Mouse (Mus musculus): ENCODE measurements around the gene Slc17a1. TPM values are rescaled to one million over a fixed set of nuclear protein-coding genes. Genes with fewer than 3 reads are reported as not detected.

Gene Slc17a1
- polyA plus RNA-seq, 1 experiment from 2014 or later: 0.05 TPM

- Histone ChIP-seq H3K9ac (no peak overlapping the region), H3K9me3 (replicated peaks) (no peaks in the 10 kb centered on the region), H3K27ac (no peak overlapping the region), H3K27me3 (no peaks in the 10 kb centered on the region), H3K4me3 (replicated peaks) (no peak overlapping the region), H3K36me3 (no peaks in the 10 kb centered on the region), H3K4me2 (no peak overlapping the region), H3K4me1 (replicated peaks) (peaks cover 7% of the 10 kb centered on the region)
- peak; percentile 51 for ATAC-seq (ENCODE audit: low read depth)
- WGBS (ENCODE audit: insufficient replicate concordance): 27% methylated on average over 3 of the region's 3 CpGs
- DNase-seq: no peak
Observed at GRCm38 (mm10) chr13:23928637-23929036, 61.1 kb downstream of the Slc17a1 start.

- DNase-seq (no peak), ATAC-seq (ENCODE audit: low read depth) (no peak)
- 75% methylated on average over 9 of the region's 9 CpGs for WGBS (ENCODE audit: insufficient replicate concordance)
- Histone ChIP-seq H3K36me3 (no peaks in the 10 kb centered on the region), H3K27me3 (no peaks in the 10 kb centered on the region), H3K9ac (no peak overlapping the region), H3K9me3 (replicated peaks) (no peaks in the 10 kb centered on the region), H3K4me2 (no peak overlapping the region), H3K4me3 (replicated peaks) (no peak overlapping the region), H3K4me1 (replicated peaks) (peaks cover 7% of the 10 kb centered on the region), H3K27ac (no peak overlapping the region)
Observed at GRCm38 (mm10) chr13:23930461-23930860, 62.9 kb downstream of the Slc17a1 start.

- Histone ChIP-seq H3K4me1 (replicated peaks) (peaks cover 7% of the 10 kb centered on the region), H3K36me3 (no peaks in the 10 kb centered on the region), H3K27me3 (no peaks in the 10 kb centered on the region), H3K27ac (no peak overlapping the region), H3K4me3 (replicated peaks) (no peak overlapping the region), H3K4me2 (no peak overlapping the region), H3K9me3 (replicated peaks) (no peaks in the 10 kb centered on the region), H3K9ac (no peak overlapping the region)
- no peak for ATAC-seq (ENCODE audit: low read depth)
- 69% methylated on average over 11 of the region's 11 CpGs for WGBS (ENCODE audit: insufficient replicate concordance)
- DNase-seq: no peak
Observed at GRCm38 (mm10) chr13:23930904-23931303, 63.4 kb downstream of the Slc17a1 start.

GRCm38 (mm10) chr13:23933421-23934210 is 66.1 kb downstream of the Slc17a1 start, which contains the start of gene Hist1h2ba:
Gene Hist1h2ba (minus strand): TSS chr13:23934156.
- H3K4me1 ChIP-seq (replicated peaks): no peaks in the 10 kb centered on the region
- no peak within 1 kb of the TSS for H3K4me3 ChIP-seq (replicated peaks)
- no peak within 1 kb of the TSS for H3K9ac ChIP-seq
- H3K27ac ChIP-seq: no peak within 1 kb of the TSS
- ATAC-seq (ENCODE audit: low read depth) (no peak), DNase-seq (no peak)
- no peaks in the 10 kb centered on the region for H3K36me3 ChIP-seq
- WGBS (ENCODE audit: insufficient replicate concordance): 82% methylated on average over 39 of the region's 39 CpGs
- H3K27me3 ChIP-seq: no peaks in the 10 kb centered on the region
- no peaks in the 10 kb centered on the region for H3K9me3 ChIP-seq (replicated peaks)
- no peak within 1 kb of the TSS for H3K4me2 ChIP-seq

GRCm38 (mm10) chr13:23934211-23934520 is 66.6 kb downstream of the Slc17a1 start, which contains the start of gene Hist1h2aa:
Gene Hist1h2aa (plus strand): TSS chr13:23934462.
- WGBS (ENCODE audit: insufficient replicate concordance): 85% methylated on average over 10 of the region's 10 CpGs
- no peak within 1 kb of the TSS for H3K4me3 ChIP-seq (replicated peaks)
- H3K27me3 ChIP-seq: no peaks in the 10 kb centered on the region
- DNase-seq (no peak), ATAC-seq (ENCODE audit: low read depth) (no peak)
- H3K9me3 ChIP-seq (replicated peaks): no peaks in the 10 kb centered on the region
- H3K4me2 ChIP-seq: no peak within 1 kb of the TSS
- no peaks in the 10 kb centered on the region for H3K36me3 ChIP-seq
- no peaks in the 10 kb centered on the region for H3K4me1 ChIP-seq (replicated peaks)
- no peak within 1 kb of the TSS for H3K9ac ChIP-seq
- H3K27ac ChIP-seq: no peak within 1 kb of the TSS

- no peaks in the 10 kb centered on the region for H3K9me3 ChIP-seq (replicated peaks)
- H3K4me1 ChIP-seq (replicated peaks): no peaks in the 10 kb centered on the region
- DNase-seq (no peak), ATAC-seq (ENCODE audit: low read depth) (no peak)
- H3K36me3 ChIP-seq: no peaks in the 10 kb centered on the region
- WGBS (ENCODE audit: insufficient replicate concordance): 65% methylated on average over 1 of the region's 1 CpGs
- H3K9ac ChIP-seq: no peak overlapping the region
- H3K4me2 ChIP-seq: no peak overlapping the region
- no peak overlapping the region for H3K27ac ChIP-seq
- H3K27me3 ChIP-seq: no peaks in the 10 kb centered on the region
- H3K4me3 ChIP-seq (replicated peaks): no peak overlapping the region
Observed at GRCm38 (mm10) chr13:23938699-23939098, 71.1 kb downstream of the Slc17a1 start.

- Histone ChIP-seq H3K27me3 (no peaks in the 10 kb centered on the region), H3K4me2 (no peak overlapping the region), H3K4me3 (replicated peaks) (no peak overlapping the region), H3K4me1 (replicated peaks) (no peaks in the 10 kb centered on the region), H3K9me3 (replicated peaks) (no peaks in the 10 kb centered on the region), H3K9ac (no peak overlapping the region), H3K36me3 (no peaks in the 10 kb centered on the region), H3K27ac (no peak overlapping the region)
- ATAC-seq (ENCODE audit: low read depth): no peak
- 58% methylated on average over 6 of the region's 6 CpGs for WGBS (ENCODE audit: insufficient replicate concordance)
- no peak for DNase-seq
Observed at GRCm38 (mm10) chr13:23940291-23940690, 72.7 kb downstream of the Slc17a1 start.

GRCm38 (mm10) chr13:23942861-23943260 is 75.3 kb downstream of the Slc17a1 start:
- H3K4me2 ChIP-seq: no peak overlapping the region
- no peaks in the 10 kb centered on the region for H3K27me3 ChIP-seq
- no peaks in the 10 kb centered on the region for H3K9me3 ChIP-seq (replicated peaks)
- H3K4me3 ChIP-seq (replicated peaks): no peak overlapping the region
- H3K9ac ChIP-seq: no peak overlapping the region
- DNase-seq: no peak
- no peak for ATAC-seq (ENCODE audit: low read depth)
- WGBS (ENCODE audit: insufficient replicate concordance): 41% methylated on average over 2 of the region's 2 CpGs
- no peak overlapping the region for H3K27ac ChIP-seq
- H3K36me3 ChIP-seq: no peaks in the 10 kb centered on the region
- H3K4me1 ChIP-seq (replicated peaks): no peaks in the 10 kb centered on the region

Small RNAs within 50 kb of the gene (microRNA-seq; reads per million reads assigned to microRNA genes)
- gene Gm44344: not detected

Other genes starting within 250 kb of the Slc17a1 start
- 1.3 and 2.0 TPM in 2 replicates for gene Hist1h2be, start 246.6 kb upstream of the Slc17a1 start, polyA plus RNA-seq (2015; fragmentation: Nextera tagmentation; extraction: Ambion mirVana)
- 24.3 and 26.2 TPM in 2 replicates for gene Hist1h1e, start 245.2 kb upstream of the Slc17a1 start, polyA plus RNA-seq (2015; fragmentation: Nextera tagmentation; extraction: Ambion mirVana)
- gene Hist1h2ac, start 183.8 kb upstream of the Slc17a1 start, polyA plus RNA-seq (2015; fragmentation: Nextera tagmentation; extraction: Ambion mirVana): 0.89 and 1.0 TPM in 2 replicates
- 81.2 and 88.9 TPM in 2 replicates for gene Hist1h2bc, start 183.6 kb upstream of the Slc17a1 start, polyA plus RNA-seq (2015; fragmentation: Nextera tagmentation; extraction: Ambion mirVana)
- gene Hist1h1t, start 171.9 kb upstream of the Slc17a1 start, polyA plus RNA-seq (2015; fragmentation: Nextera tagmentation; extraction: Ambion mirVana): not detected in 2 replicates
- 5.4 and 8.6 TPM in 2 replicates for gene Hist1h4c, start 169.3 kb upstream of the Slc17a1 start, polyA plus RNA-seq (2015; fragmentation: Nextera tagmentation; extraction: Ambion mirVana)
- 6.6 and 8.8 TPM in 2 replicates for gene Hfe, start 156.9 kb upstream of the Slc17a1 start, polyA plus RNA-seq (2015; fragmentation: Nextera tagmentation; extraction: Ambion mirVana)
- 60.3 and 72.2 TPM in 2 replicates for gene Hist1h1c, start 128.9 kb upstream of the Slc17a1 start, polyA plus RNA-seq (2015; fragmentation: Nextera tagmentation; extraction: Ambion mirVana)
- gene Hist1h3c, start 122.1 kb upstream of the Slc17a1 start, polyA plus RNA-seq (2015; fragmentation: Nextera tagmentation; extraction: Ambion mirVana): 5.2 and 5.9 TPM in 2 replicates
- 3.9 and 5.6 TPM in 2 replicates for gene Hist1h2bb, start 121.0 kb upstream of the Slc17a1 start, polyA plus RNA-seq (2015; fragmentation: Nextera tagmentation; extraction: Ambion mirVana)
- 54.0 and 76.2 TPM in 2 replicates for gene Hist1h2ab, start 116.6 kb upstream of the Slc17a1 start, polyA plus RNA-seq (2015; fragmentation: Nextera tagmentation; extraction: Ambion mirVana)
- gene Hist1h3b, start 115.5 kb upstream of the Slc17a1 start, polyA plus RNA-seq (2015; fragmentation: Nextera tagmentation; extraction: Ambion mirVana): 10.4 and 29.5 TPM in 2 replicates
- 3.7 and 5.5 TPM in 2 replicates for gene Hist1h4b, start 110.7 kb upstream of the Slc17a1 start, polyA plus RNA-seq (2015; fragmentation: Nextera tagmentation; extraction: Ambion mirVana)
- 0.86 TPM in 1 of 2 replicates, not detected in the other for gene Hist1h4a, start 106.5 kb upstream of the Slc17a1 start, polyA plus RNA-seq (2015; fragmentation: Nextera tagmentation; extraction: Ambion mirVana)
- gene Hist1h3a, start 105.4 kb upstream of the Slc17a1 start, polyA plus RNA-seq (2015; fragmentation: Nextera tagmentation; extraction: Ambion mirVana): 3.2 and 8.3 TPM in 2 replicates
- 4.3 and 8.1 TPM in 2 replicates for gene Hist1h1a, start 104.1 kb upstream of the Slc17a1 start, polyA plus RNA-seq (2015; fragmentation: Nextera tagmentation; extraction: Ambion mirVana)
- 0.14 TPM in 1 of 2 replicates, not detected in the other for gene Trim38, start 97.8 kb upstream of the Slc17a1 start, polyA plus RNA-seq (2015; fragmentation: Nextera tagmentation; extraction: Ambion mirVana)
- 0.52 and 0.57 TPM in 2 replicates for gene Slc17a2, start 60.8 kb upstream of the Slc17a1 start, polyA plus RNA-seq (2015; fragmentation: Nextera tagmentation; extraction: Ambion mirVana)
- 2.3 and 3.1 TPM in 2 replicates for gene Slc17a3, start 28.3 kb upstream of the Slc17a1 start, polyA plus RNA-seq (2015; fragmentation: Nextera tagmentation; extraction: Ambion mirVana)
- 0.06 and 0.07 TPM in 2 replicates for gene Slc17a4, start 47.3 kb downstream of the Slc17a1 start, polyA plus RNA-seq (2015; fragmentation: Nextera tagmentation; extraction: Ambion mirVana)
- not detected in 2 replicates for gene Hist1h2ba, start 66.4 kb downstream of the Slc17a1 start, polyA plus RNA-seq (2015; fragmentation: Nextera tagmentation; extraction: Ambion mirVana)
- not detected in 2 replicates for gene Hist1h2aa, start 66.7 kb downstream of the Slc17a1 start, polyA plus RNA-seq (2015; fragmentation: Nextera tagmentation; extraction: Ambion mirVana)
- gene Scgn, start 123.5 kb downstream of the Slc17a1 start, polyA plus RNA-seq (2015; fragmentation: Nextera tagmentation; extraction: Ambion mirVana): not detected in 2 replicates

Data from liver, embryonic 13.5 days (tissue).